Mouse (Mus musculus): ENCODE results near the gene Grk2.

- TF ChIP-seq EP300 (IDR thresholded peaks at IDR 0.05; ENCODE audit: insufficient read depth, low read depth, low read length) (no peak), POLR2A (IDR thresholded peaks at IDR 0.05; ENCODE audit: insufficient read depth, low read length) (no peak)
Observed at GRCm38 (mm10) chr19:4295391-4295790, 10.6 kb downstream of the Grk2 start.

Data from ES-Bruce4 (cell line).